Mouse (Mus musculus) heart, adult 2 months (tissue): ENCODE measurements around the gene Vil1. TPM values are rescaled to one million over a fixed set of nuclear protein-coding genes. Genes with fewer than 3 reads are reported as not detected.

ENCODE experiments used
- DNase-seq, 2 experiments: peaks; one replicate each; pipeline ENCODE4 v3.0.0; 2021
- H3K27ac ChIP-seq: fragments of 200-600 bp; 2 replicates; pipeline ENCODE4 v1.8.1; 2022
- H3K27me3 ChIP-seq: fragments of 200-500 bp; 2 replicates; pipeline ENCODE4 v1.6.1; 2012; ENCODE audit warnings: mild to moderate bottlenecking, low read length, inconsistent platforms, mixed read lengths; ENCODE audit not compliant: control insufficient read depth, insufficient read depth
- H3K36me3 ChIP-seq: fragments of 200-500 bp; 2 replicates; pipeline ENCODE4 v1.6.1; 2012; ENCODE audit warnings: low read length, inconsistent platforms; ENCODE audit not compliant: control insufficient read depth, insufficient read depth
- H3K4me1 ChIP-seq: fragments of 200-500 bp; 2 replicates; pipeline ENCODE4 v1.6.1; 2011; ENCODE audit warnings: low read length; ENCODE audit not compliant: control insufficient read depth, insufficient read depth
- H3K4me3 ChIP-seq: fragments of 200-600 bp; 2 replicates; pipeline ENCODE4 v1.8.1; 2022
- H3K79me2 ChIP-seq: fragments of 200-500 bp; replicated peaks from 2 replicates; pipeline ENCODE4 v1.6.1; 2012; ENCODE audit warnings: mild to moderate bottlenecking, inconsistent platforms, low read length, moderate library complexity, mixed read lengths; ENCODE audit not compliant: control insufficient read depth, insufficient read depth
- H3K9ac ChIP-seq: fragments of 200-500 bp; 2 replicates; pipeline ENCODE4 v1.6.1; 2012; ENCODE audit warnings: low read depth, mild to moderate bottlenecking, control low read depth, inconsistent platforms, low read length, mixed read lengths
- CTCF ChIP-seq: fragments of 200-600 bp; IDR thresholded peaks from 2 replicates; pipeline ENCODE4 v1.8.1; 2022; ENCODE audit warnings: antibody characterized with exemption, mild to moderate bottlenecking, moderate library complexity
- EP300 ChIP-seq: fragments of 200-500 bp; IDR thresholded peaks from 2 replicates; pipeline ENCODE4 v1.6.1; 2011; ENCODE audit warnings: low read depth, low read length, control low read depth; ENCODE audit not compliant: insufficient read depth
- POLR2A ChIP-seq: fragments of 200-500 bp; IDR thresholded peaks from 2 replicates; pipeline ENCODE4 v1.6.1; 2011; ENCODE audit warnings: mild to moderate bottlenecking, low read depth, low read length, control low read depth; ENCODE audit not compliant: insufficient read depth
- WGBS: fragments of 180-500 bp; shearing (Covaris S2); methylation state at CpG from one replicate; pipeline ENCODE4 v1.1.7; 2018; 5-methylcytosine and 5-hydroxymethylcytosine counted together
- intact Hi-C: fragments of 180-260 bp; cut with DNase I; formaldehyde crosslinking; loops from one replicate; pipeline ENCODE4 v1.15.1; 2025
- polyA plus RNA-seq: library from polyadenylated mRNA; depleted of rRNA; stranded (reverse); fragments of >200 nt; gene quantifications from 2 replicates; pipeline ENCODE4 v1.2.3, GENCODE M21; 2012
- total RNA-seq, 2 experiments: library from RNA; stranded (reverse); gene quantifications; 2 replicates each; pipeline ENCODE4 v1.2.3; 2021

Vil1 gene
- total and polyA plus RNA-seq, 3 experiments: 0.27 to 0.97 (median 0.80) TPM

- H3K4me3 ChIP-seq: no peak overlapping the region
- no peaks in the 10 kb centered on the region for H3K27me3 ChIP-seq
- intact Hi-C loops: no loop called here
- no peaks in the 10 kb centered on the region for H3K36me3 ChIP-seq
- DNase-seq: no peak
- WGBS: 79% methylated on average over 2 of the region's 2 CpGs
- H3K4me1 ChIP-seq: no peaks in the 10 kb centered on the region
- H3K9ac ChIP-seq: no peak overlapping the region
- no peak overlapping the region for H3K27ac ChIP-seq
- H3K79me2 ChIP-seq: no peaks in the 10 kb centered on the region
- TF ChIP-seq POLR2A: no peak
- no peak for TF ChIP-seq EP300
- TF ChIP-seq CTCF: no peak
These were observed 2.7 kb downstream of the Vil1 start for GRCm38 (mm10) chr1:74411753-74412325.

GRCm38 (mm10) chr1:74412711-74413110 lies 3.5 kb downstream of the Vil1 start:
- DNase-seq: no peak
- H3K27ac ChIP-seq: no peak overlapping the region
- H3K9ac ChIP-seq: no peak overlapping the region
- H3K4me1 ChIP-seq: no peaks in the 10 kb centered on the region
- no peaks in the 10 kb centered on the region for H3K79me2 ChIP-seq
- H3K36me3 ChIP-seq: no peaks in the 10 kb centered on the region
- no peak overlapping the region for H3K4me3 ChIP-seq
- no peak for TF ChIP-seq POLR2A
- TF ChIP-seq CTCF: no peak
- TF ChIP-seq EP300: no peak
- intact Hi-C loops: no loop called here
- H3K27me3 ChIP-seq: no peaks in the 10 kb centered on the region
- WGBS: 82% methylated on average over 8 of the region's 8 CpGs

DNA sequence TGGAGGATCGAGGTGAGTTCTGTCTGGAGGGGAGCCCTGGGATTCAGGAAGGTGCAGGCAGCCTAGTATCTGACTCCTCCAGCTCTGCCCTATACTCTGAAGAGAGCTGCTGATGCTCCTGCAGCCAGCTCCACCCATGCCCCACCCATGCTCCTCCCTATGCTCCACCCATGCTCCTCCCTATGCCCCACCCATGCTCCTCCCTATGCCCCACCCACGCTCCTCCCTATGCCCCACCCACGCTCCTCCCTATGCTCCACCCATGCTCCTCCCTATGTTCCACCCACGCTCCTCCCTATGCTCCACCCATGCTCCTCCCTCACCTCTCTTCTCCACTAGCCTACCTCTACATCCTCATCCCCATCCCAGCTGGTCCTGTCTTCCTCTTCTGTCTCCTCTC lies 6.0 kb downstream of the Vil1 start:
- Histone ChIP-seq H3K36me3 (no peaks in the 10 kb centered on the region), H3K9ac (no peak overlapping the region), H3K27ac (no peak overlapping the region), H3K4me1 (peaks cover 2% of the 10 kb centered on the region), H3K27me3 (no peaks in the 10 kb centered on the region), H3K4me3 (no peak overlapping the region), H3K79me2 (no peaks in the 10 kb centered on the region)
- DNase-seq: no peak
- intact Hi-C loops: no loop called here
- TF ChIP-seq CTCF: no peak
- TF ChIP-seq EP300: no peak
- TF ChIP-seq POLR2A: no peak
- 36% methylated on average over 4 of the region's 4 CpGs for WGBS

GRCm38 (mm10) chr1:74418747-74419439 lies 9.7 kb downstream of the Vil1 start:
- Histone ChIP-seq H3K36me3 (no peaks in the 10 kb centered on the region), H3K4me1 (peaks cover 2% of the 10 kb centered on the region), H3K79me2 (no peaks in the 10 kb centered on the region), H3K9ac (no peak overlapping the region), H3K27me3 (no peaks in the 10 kb centered on the region), H3K4me3 (no peak overlapping the region), H3K27ac (peak overlapping the region; percentile 45; the same call in 1 of the 2 replicates)
- 62% methylated on average over 17 of the region's 17 CpGs for WGBS
- TF ChIP-seq EP300 (no peak), CTCF (no peak), POLR2A (no peak)
- DNase-seq: peak; percentile 29 to 49
- intact Hi-C loops: no loop called here

- DNase-seq: peak; percentile 30 to 45
- Histone ChIP-seq H3K27ac (peak overlapping the region; percentile 45; the same call in 1 of the 2 replicates), H3K4me3 (no peak overlapping the region), H3K9ac (no peak overlapping the region), H3K4me1 (peaks cover 2% of the 10 kb centered on the region), H3K27me3 (no peaks in the 10 kb centered on the region), H3K36me3 (no peaks in the 10 kb centered on the region), H3K79me2 (no peaks in the 10 kb centered on the region)
- WGBS: 30% methylated on average over 9 of the region's 9 CpGs
- intact Hi-C loops: no loop called here
- TF ChIP-seq CTCF: no peak
- no peak for TF ChIP-seq POLR2A
- no peak for TF ChIP-seq EP300
These were observed 10.2 kb downstream of the Vil1 start for GRCm38 (mm10) chr1:74419440-74419794.

- 45% methylated on average over 8 of the region's 8 CpGs for WGBS
- no peaks in the 10 kb centered on the region for H3K27me3 ChIP-seq
- H3K27ac ChIP-seq: no peak overlapping the region
- H3K4me1 ChIP-seq: peaks cover 2% of the 10 kb centered on the region
- DNase-seq: no peak
- intact Hi-C loops: no loop called here
- H3K36me3 ChIP-seq: no peaks in the 10 kb centered on the region
- TF ChIP-seq EP300: no peak
- no peak for TF ChIP-seq POLR2A
- no peak for TF ChIP-seq CTCF
- no peaks in the 10 kb centered on the region for H3K79me2 ChIP-seq
- H3K4me3 ChIP-seq: no peak overlapping the region
- H3K9ac ChIP-seq: no peak overlapping the region
These were observed 14.0 kb downstream of the Vil1 start for GRCm38 (mm10) chr1:74423147-74423546.
